Mouse (Mus musculus) bone marrow, adult 2 months (tissue): ENCODE data around the gene Yif1a.

Experiments used
- CTCF ChIP-seq: fragments of 200-500 bp; IDR thresholded peaks from 2 replicates; pipeline ENCODE4 v1.5.1; 2011; ENCODE audit warnings: low read length, control low read depth; ENCODE audit not compliant: control insufficient read depth, insufficient read depth
- POLR2A ChIP-seq: fragments of 200-500 bp; IDR thresholded peaks from 2 replicates; pipeline ENCODE4 v1.6.1; 2011; ENCODE audit warnings: low read depth, mild to moderate bottlenecking, control low read depth, low read length, borderline replicate concordance; ENCODE audit not compliant: control insufficient read depth

GRCm38 (mm10) chr19:5062446-5062845 is 25.9 kb upstream of the Yif1a start:
- TF ChIP-seq POLR2A (no peak), CTCF (no peak)
